Mouse (Mus musculus) gastrocnemius, adult 8-10 months (tissue): ENCODE results near the gene Thsd1. TPM values are rescaled to one million over a fixed set of nuclear protein-coding genes. Genes with fewer than 3 reads are reported as not detected.
"Not testable (repeated sequence)": the region's sequence is repeated elsewhere in the genome, so short reads cannot be mapped to it uniquely, and the experiment has no call there.

Source experiments
- DNase-seq, 2 experiments: peaks; one replicate each; pipeline ENCODE4 v3.0.0; 2022; ENCODE audit warnings: low spot score in 2 of 2
- total RNA-seq, 4 experiments: library from RNA; stranded (reverse); gene quantifications; 2 replicates each; pipeline ENCODE4 v1.2.4; 2022

The Thsd1 gene
- total RNA-seq, 4 experiments from 2014 or later, result 0.70 to 1.4 (median 1.2) TPM

- DNase-seq, result no peak
These were observed 37.2 kb downstream of the Thsd1 start for GRCm38 (mm10) chr8:22264292-22264691.

GRCm38 (mm10) chr8:22264787-22265186 is 37.7 kb downstream of the Thsd1 start:
- DNase-seq, result peak in 1 of 2 experiments; percentile 4

- DNase-seq, result no peak
These were observed 38.1 kb downstream of the Thsd1 start for GRCm38 (mm10) chr8:22265194-22265593.

- no peak for DNase-seq
These were observed 39.7 kb downstream of the Thsd1 start for GRCm38 (mm10) chr8:22266809-22267208.

- no peak for DNase-seq
These were observed 46.0 kb downstream of the Thsd1 start for GRCm38 (mm10) chr8:22273142-22273541.

GRCm38 (mm10) chr8:22274641-22275040 is 47.5 kb downstream of the Thsd1 start:
- peak in 1 of 2 experiments; percentile 27 for DNase-seq

- DNase-seq, result no peak
These were observed 55.9 kb downstream of the Thsd1 start, which contains the start of gene Tpte for GRCm38 (mm10) chr8:22282999-22283491. TSS of gene Tpte (plus strand) at chr8:22283441.

GRCm38 (mm10) chr8:22302326-22302725 is 75.2 kb downstream of the Thsd1 start:
- no peak for DNase-seq

GRCm38 (mm10) chr8:22302896-22303306 is 75.8 kb downstream of the Thsd1 start:
- no peak for DNase-seq

- DNase-seq, result not testable (repeated sequence)
These were observed 76.9 kb downstream of the Thsd1 start for GRCm38 (mm10) chr8:22304045-22304444.

- DNase-seq, result no peak
These were observed 79.9 kb downstream of the Thsd1 start for GRCm38 (mm10) chr8:22306999-22307398.

Other genes with a start within 250 kb of the Thsd1 start
- gene Atp7b, start 167.0 kb upstream of the Thsd1 start, total RNA-seq, result under 1 TPM in 1 of 4 experiments, not detected in 3; 0.05 TPM
- 1 to 10 TPM; 6.9 to 9.2 (median 7.9) TPM for gene Alg11, start 166.6 kb upstream of the Thsd1 start, total RNA-seq
- gene Nek5, start 102.3 kb upstream of the Thsd1 start, total RNA-seq, result under 1 TPM; 0.65 to 0.86 (median 0.70) TPM
- gene Nek3, start 60.9 kb upstream of the Thsd1 start, total RNA-seq, result 1 to 10 TPM; 2.1 to 3.1 (median 2.6) TPM
- under 1 TPM in 1 of 4 experiments, not detected in 3; 0.29 TPM for gene Ckap2, start 41.5 kb upstream of the Thsd1 start, total RNA-seq
- 10 to 100 TPM; 28.2 to 32.1 (median 29.8) TPM for gene Vps36, start 34.5 kb upstream of the Thsd1 start, total RNA-seq
- gene Tpte, start 56.1 kb downstream of the Thsd1 start, total RNA-seq, result not detected
- gene Slc25a15, start 171.3 kb downstream of the Thsd1 start, total RNA-seq, result 10 to 100 TPM in 2 of 4 experiments, 1 to 10 TPM in 2; 9.1 to 12.7 (median 10.1) TPM
- 10 to 100 TPM; 27.3 to 31.2 (median 29.6) TPM for gene Mrps31, start 184.0 kb downstream of the Thsd1 start, total RNA-seq